Mouse (Mus musculus) midbrain, embryonic 14.5 days (tissue): Measurements from ENCODE around the gene Map3k12. TPM values are rescaled to one million over a fixed set of nuclear protein-coding genes. Genes with fewer than 3 reads are reported as not detected.

Source experiments
- ATAC-seq: fragments of 200-750 bp; cut with Nextera tagmentation; 2 replicates; pipeline ENCODE4 v1.8.0; 2017; ENCODE audit warnings: moderate number of reproducible peaks, moderate library complexity; ENCODE audit not compliant: low FRiP score, low TSS enrichment
- DNase-seq: peaks from one replicate; pipeline ENCODE4 v3.0.0-alpha.2; 2015
- H3K27ac ChIP-seq: fragments of 300-500 bp; sonication (generic); replicated peaks from 2 replicates; pipeline ENCODE4 v1.5.1; 2014; ENCODE audit warnings: mild to moderate bottlenecking, low read depth, low read length, moderate library complexity
- H3K27me3 ChIP-seq: fragments of 300-500 bp; sonication (generic); 2 replicates; pipeline ENCODE4 v1.6.1; 2014; ENCODE audit warnings: low read length, control low read depth, mixed read lengths; ENCODE audit not compliant: control insufficient read depth, insufficient read depth
- H3K36me3 ChIP-seq: fragments of 300-500 bp; sonication (generic); 2 replicates; pipeline ENCODE4 v1.6.1; 2014; ENCODE audit warnings: low read length, control low read depth; ENCODE audit not compliant: control insufficient read depth, insufficient read depth
- H3K4me1 ChIP-seq: fragments of 300-500 bp; sonication (generic); 2 replicates; pipeline ENCODE4 v1.6.1; 2014; ENCODE audit warnings: mild to moderate bottlenecking, antibody characterized with exemption, low read length, control low read depth; ENCODE audit not compliant: control insufficient read depth, insufficient read depth
- H3K4me2 ChIP-seq: fragments of 300-500 bp; sonication (generic); 2 replicates; pipeline ENCODE4 v1.6.1; 2014; ENCODE audit warnings: mild to moderate bottlenecking, low read length, moderate library complexity
- H3K4me3 ChIP-seq: fragments of 300-500 bp; sonication (generic); replicated peaks from 2 replicates; pipeline ENCODE4 v1.5.1; 2014; ENCODE audit warnings: low read depth, low read length
- H3K9ac ChIP-seq: fragments of 300-500 bp; sonication (generic); replicated peaks from 2 replicates; pipeline ENCODE4 v1.6.1; 2014; ENCODE audit warnings: mild to moderate bottlenecking, low read length, moderate library complexity
- H3K9me3 ChIP-seq: fragments of 300-500 bp; sonication (generic); 2 replicates; pipeline ENCODE4 v1.6.1; 2016; ENCODE audit warnings: low read length, control low read depth, mixed read lengths; ENCODE audit not compliant: control insufficient read depth
- WGBS: fragments of 180-500 bp; shearing (Covaris S2); extraction: QIAGEN DNeasy Blood & Tissue Kit; methylation state at CpG from one replicate; pipeline ENCODE4 v1.1.7; 2014; 5-methylcytosine and 5-hydroxymethylcytosine counted together
- polyA plus RNA-seq: library from polyadenylated mRNA; unstranded; fragments of >200 nt; fragmentation: Nextera tagmentation; extraction: Ambion mirVana; gene quantifications from 2 replicates; pipeline ENCODE4 v1.2.1, GENCODE M21; 2014

The Map3k12 gene
- polyA plus RNA-seq, 1 experiment from 2014 or later: 44.2 TPM

DNA sequence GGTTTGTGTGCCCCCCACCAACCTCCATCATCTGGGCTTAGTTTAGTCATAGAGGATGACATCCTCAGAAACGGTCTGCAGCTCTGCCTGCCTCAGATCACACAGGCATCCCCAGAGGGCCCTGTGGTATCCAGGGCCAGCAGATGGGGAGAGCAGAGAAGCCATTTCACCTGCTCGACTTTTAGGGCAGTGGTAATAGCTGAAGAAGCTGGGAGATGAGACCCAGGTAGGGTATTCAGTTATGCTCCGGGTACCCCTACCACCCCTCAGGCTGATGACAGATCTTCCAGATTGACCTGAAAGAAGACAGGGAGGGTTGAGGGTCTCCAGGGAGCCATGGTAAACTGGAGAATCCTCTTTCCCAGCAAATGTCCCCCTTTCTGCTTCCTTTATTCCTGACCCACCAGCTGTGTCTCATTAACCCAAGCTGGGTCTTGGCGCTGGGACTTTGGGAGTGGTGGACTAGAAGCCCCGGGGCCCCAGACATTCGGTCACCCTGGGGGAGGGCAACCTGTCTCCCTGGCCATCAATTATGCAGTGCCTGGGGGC is 5.5 kb downstream of the Map3k12 start:
- 1% methylated on average over 6 of the region's 6 CpGs for WGBS
- peak overlapping the region; percentile 65 for H3K4me3 ChIP-seq
- H3K4me2 ChIP-seq: peak overlapping the region; percentile 80
- peak; percentile 54 for DNase-seq
- H3K27ac ChIP-seq: peak overlapping the region; percentile 91
- H3K36me3 ChIP-seq: peaks cover 16% of the 10 kb centered on the region
- no peaks in the 10 kb centered on the region for H3K27me3 ChIP-seq
- peak overlapping the region; percentile 73; the same call in 1 of the 2 replicates for H3K9ac ChIP-seq
- ATAC-seq: peak; percentile 11; the same call in 1 of the 2 replicates
- no peaks in the 10 kb centered on the region for H3K9me3 ChIP-seq
- H3K4me1 ChIP-seq: peaks cover 61% of the 10 kb centered on the region

DNA sequence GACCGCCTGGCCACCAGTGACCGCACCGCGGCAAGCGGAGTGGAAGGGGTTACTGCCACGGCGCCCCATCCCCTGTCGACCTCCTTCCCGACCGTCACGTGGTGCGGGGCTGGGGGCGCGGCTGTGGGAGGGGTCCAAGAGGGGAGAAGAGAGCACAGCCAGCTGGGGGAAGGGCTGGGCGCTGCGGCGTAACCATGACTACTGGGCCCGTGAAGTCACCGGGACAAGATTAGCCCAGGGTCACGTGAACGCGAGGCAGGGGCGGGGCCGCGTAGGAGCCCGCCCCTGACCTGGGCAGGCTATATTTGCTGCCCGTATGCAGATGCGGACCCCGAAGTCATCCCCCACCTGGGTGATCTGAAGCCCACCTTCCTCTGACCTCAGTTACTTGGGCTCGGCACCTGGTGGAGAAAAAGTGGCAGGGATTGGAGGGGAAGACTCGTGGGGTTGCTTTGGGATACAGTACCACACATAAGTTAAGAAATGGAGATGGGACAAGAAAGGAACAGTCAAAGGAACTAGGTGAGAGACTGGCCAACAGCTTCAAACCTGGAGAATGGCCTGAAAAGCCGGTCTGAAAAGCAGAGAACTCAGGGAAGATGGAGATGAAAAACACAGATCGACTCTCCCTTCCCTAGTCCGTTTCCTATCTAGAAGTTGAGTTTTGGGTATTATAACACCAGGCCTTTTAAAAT is 6.1 kb downstream of the Map3k12 start:
- DNase-seq (peak; percentile 95), ATAC-seq (peak; percentile 95)
- Histone ChIP-seq H3K27me3 (no peaks in the 10 kb centered on the region), H3K4me2 (peak overlapping the region; percentile 80), H3K27ac (peak overlapping the region; percentile 91), H3K36me3 (peaks cover 16% of the 10 kb centered on the region), H3K9me3 (no peaks in the 10 kb centered on the region), H3K9ac (peak overlapping the region; percentile 73), H3K4me1 (peaks cover 56% of the 10 kb centered on the region), H3K4me3 (peak overlapping the region; percentile 65)
- 3% methylated on average over 34 of the region's 34 CpGs for WGBS

DNA sequence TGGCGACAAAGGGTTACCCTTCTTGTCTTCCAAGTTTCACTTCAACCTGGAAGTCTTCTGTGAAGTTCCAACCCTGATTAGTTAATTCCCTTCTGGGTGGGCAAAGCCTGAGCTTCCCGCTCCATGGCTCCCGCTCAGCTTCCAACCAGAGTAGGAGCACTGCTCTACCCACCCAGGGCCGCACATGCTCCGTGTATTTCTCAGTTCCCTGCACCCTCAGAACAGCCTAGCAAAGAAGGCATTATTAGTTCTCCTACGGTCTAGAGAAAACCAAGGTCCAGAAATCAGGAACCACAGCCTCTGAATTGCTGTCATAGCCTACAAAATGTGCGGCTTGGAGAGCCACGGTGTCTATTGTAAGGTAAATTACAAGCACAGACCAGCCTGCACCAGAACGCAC is 6.8 kb downstream of the Map3k12 start:
- peak overlapping the region; percentile 65 for H3K4me3 ChIP-seq
- 4% methylated on average over 9 of the region's 9 CpGs for WGBS
- peak overlapping the region; percentile 80 for H3K4me2 ChIP-seq
- peak overlapping the region; percentile 73 for H3K9ac ChIP-seq
- peak; percentile 65; the same call in 1 of the 2 replicates for ATAC-seq
- peak; percentile 67 for DNase-seq
- no peaks in the 10 kb centered on the region for H3K27me3 ChIP-seq
- peaks cover 50% of the 10 kb centered on the region for H3K4me1 ChIP-seq
- H3K36me3 ChIP-seq: peaks cover 22% of the 10 kb centered on the region
- no peaks in the 10 kb centered on the region for H3K9me3 ChIP-seq
- H3K27ac ChIP-seq: peak overlapping the region; percentile 91

DNA sequence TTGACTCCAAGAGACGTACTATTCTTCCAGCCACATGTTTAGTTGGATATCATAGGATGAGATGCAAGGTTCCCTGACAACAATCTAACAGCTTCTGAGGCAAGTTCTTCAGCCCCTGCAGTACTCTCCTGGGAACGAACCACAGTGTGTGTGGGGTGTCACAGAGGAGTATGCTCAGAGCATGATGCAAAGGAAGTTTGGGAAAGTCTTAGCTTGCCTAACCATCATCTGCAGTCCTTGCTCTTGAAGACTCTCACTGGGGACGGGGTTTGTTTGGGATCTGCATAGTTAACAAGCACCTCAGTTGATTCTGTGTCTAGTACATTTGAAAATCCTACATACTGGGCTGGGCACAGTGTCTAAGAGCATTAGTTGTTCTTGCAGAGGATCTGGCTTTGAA is 8.5 kb downstream of the Map3k12 start:
- DNase-seq (no peak), ATAC-seq (no peak)
- Histone ChIP-seq H3K4me2 (no peak overlapping the region), H3K9me3 (no peaks in the 10 kb centered on the region), H3K27ac (no peak overlapping the region), H3K27me3 (no peaks in the 10 kb centered on the region), H3K36me3 (peaks cover 40% of the 10 kb centered on the region), H3K9ac (no peak overlapping the region), H3K4me1 (peaks cover 37% of the 10 kb centered on the region), H3K4me3 (no peak overlapping the region)
- 92% methylated on average over 3 of the region's 3 CpGs for whole genome bisulfite sequencing

DNA sequence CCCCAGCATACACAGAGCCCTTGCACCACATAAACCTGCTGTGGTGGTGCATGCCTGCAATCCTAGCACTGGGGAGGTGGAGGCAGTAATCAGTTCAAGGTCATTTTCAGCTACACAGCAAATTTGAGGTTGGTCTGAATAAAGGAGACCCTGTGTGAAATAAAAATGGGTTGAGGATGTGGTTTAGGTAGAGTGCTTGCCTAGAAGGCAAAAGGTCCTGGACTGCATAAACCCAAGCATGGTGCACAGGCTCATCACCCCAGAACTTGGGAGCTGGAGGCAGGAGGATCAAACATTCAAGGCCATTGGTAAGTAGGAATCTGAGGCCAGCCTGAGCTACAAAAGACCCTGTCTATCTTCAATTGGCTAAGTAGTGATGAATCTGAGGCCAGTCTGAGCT is 9.3 kb downstream of the Map3k12 start:
- Histone ChIP-seq H3K27ac (no peak overlapping the region), H3K4me2 (no peak overlapping the region), H3K27me3 (no peaks in the 10 kb centered on the region), H3K4me3 (no peak overlapping the region), H3K4me1 (peaks cover 31% of the 10 kb centered on the region), H3K9me3 (no peaks in the 10 kb centered on the region), H3K36me3 (peaks cover 48% of the 10 kb centered on the region), H3K9ac (no peak overlapping the region)
- ATAC-seq (no peak), DNase-seq (no peak)

DNA sequence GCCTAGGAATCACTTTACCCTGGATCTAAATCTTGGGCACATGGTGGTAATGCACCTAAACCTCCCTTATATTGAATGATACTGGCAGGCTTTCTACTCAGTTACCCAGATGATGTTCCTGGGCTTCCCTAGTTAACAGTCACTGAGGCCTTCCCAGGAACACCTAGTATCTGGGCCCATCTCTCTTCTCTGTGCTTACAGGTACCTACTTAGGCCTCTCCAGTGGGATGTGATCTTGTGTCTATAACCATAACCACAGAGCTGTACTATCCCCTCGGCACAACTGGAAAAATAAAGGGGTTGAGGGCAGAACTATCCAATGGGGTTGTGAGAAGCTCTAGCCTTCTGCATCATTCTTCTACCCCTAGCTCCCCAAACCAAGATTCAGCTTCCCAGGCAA is 10.0 kb downstream of the Map3k12 start:
- no peak overlapping the region for H3K27ac ChIP-seq
- no peak for DNase-seq
- H3K9ac ChIP-seq: no peak overlapping the region
- peaks cover 54% of the 10 kb centered on the region for H3K36me3 ChIP-seq
- peaks cover 24% of the 10 kb centered on the region for H3K4me1 ChIP-seq
- ATAC-seq: no peak
- no peak overlapping the region for H3K4me2 ChIP-seq
- H3K27me3 ChIP-seq: no peaks in the 10 kb centered on the region
- 89% methylated on average over 1 of the region's 1 CpGs for WGBS
- no peak overlapping the region for H3K4me3 ChIP-seq
- no peaks in the 10 kb centered on the region for H3K9me3 ChIP-seq

DNA sequence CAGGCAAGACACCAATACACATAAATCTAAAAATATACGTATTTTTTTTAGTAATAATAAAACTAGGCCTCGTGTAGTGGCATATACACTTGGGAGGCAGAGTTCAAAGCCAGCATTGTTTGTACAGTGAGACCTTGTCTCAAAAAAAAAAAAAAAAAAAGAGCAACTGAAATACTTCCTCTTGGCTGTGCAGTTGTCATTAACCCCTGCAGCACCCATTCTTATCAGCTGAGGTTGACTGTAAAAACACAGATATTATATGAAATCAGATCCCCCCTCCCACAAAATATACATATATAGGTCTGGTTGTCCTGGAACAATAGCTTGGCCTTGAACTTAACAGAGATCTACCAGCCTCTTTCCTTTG is 10.4 kb downstream of the Map3k12 start:
- Histone ChIP-seq H3K4me2 (no peak overlapping the region), H3K27ac (no peak overlapping the region), H3K9me3 (no peaks in the 10 kb centered on the region), H3K4me1 (peaks cover 20% of the 10 kb centered on the region), H3K36me3 (peaks cover 59% of the 10 kb centered on the region), H3K4me3 (no peak overlapping the region), H3K9ac (no peak overlapping the region), H3K27me3 (no peaks in the 10 kb centered on the region)
- ATAC-seq: no peak
- DNase-seq: no peak
- 76% methylated on average over 2 of the region's 2 CpGs for WGBS

DNA sequence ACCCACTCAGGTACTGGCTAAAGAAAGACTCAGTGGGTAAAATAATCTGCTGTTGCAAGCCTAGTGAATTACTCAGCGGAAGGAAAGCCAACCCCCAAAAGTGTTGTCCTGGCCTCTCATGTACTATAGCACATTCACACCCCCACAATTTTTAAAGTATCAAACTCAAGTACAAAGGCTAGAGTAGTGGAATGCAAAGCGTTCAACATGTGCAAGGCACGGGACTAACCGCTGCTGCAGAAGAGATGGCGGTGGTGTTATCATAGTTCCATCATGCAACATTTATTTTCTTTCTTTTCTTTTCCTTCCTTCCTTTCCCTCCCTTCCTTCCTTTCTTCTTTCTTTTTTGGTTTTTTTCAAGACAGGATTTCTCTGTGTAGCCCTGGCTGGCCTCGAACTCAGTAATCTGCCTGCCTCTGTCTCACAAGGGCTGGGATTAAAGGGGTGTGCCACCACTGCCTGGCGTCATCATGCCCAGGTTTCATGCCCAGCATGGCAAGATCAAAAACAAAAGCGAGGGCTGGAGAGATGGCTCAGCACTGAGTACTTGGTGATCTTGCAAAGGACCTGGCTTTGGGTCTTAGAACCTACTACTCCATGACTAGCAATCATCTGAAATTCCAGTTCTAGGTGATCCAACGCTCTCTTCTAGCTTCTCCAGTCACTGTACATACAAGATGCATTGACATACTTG is 10.9 kb downstream of the Map3k12 start:
- ATAC-seq: no peak
- no peak overlapping the region for H3K27ac ChIP-seq
- H3K4me1 ChIP-seq: peaks cover 14% of the 10 kb centered on the region
- H3K27me3 ChIP-seq: no peaks in the 10 kb centered on the region
- H3K9ac ChIP-seq: no peak overlapping the region
- H3K36me3 ChIP-seq: peaks cover 64% of the 10 kb centered on the region
- no peak overlapping the region for H3K4me2 ChIP-seq
- H3K4me3 ChIP-seq: no peak overlapping the region
- WGBS: 90% methylated on average over 9 of the region's 9 CpGs
- H3K9me3 ChIP-seq: no peaks in the 10 kb centered on the region
- DNase-seq: no peak
